Mouse (Mus musculus): ENCODE results near the gene Chd6.

DNA sequence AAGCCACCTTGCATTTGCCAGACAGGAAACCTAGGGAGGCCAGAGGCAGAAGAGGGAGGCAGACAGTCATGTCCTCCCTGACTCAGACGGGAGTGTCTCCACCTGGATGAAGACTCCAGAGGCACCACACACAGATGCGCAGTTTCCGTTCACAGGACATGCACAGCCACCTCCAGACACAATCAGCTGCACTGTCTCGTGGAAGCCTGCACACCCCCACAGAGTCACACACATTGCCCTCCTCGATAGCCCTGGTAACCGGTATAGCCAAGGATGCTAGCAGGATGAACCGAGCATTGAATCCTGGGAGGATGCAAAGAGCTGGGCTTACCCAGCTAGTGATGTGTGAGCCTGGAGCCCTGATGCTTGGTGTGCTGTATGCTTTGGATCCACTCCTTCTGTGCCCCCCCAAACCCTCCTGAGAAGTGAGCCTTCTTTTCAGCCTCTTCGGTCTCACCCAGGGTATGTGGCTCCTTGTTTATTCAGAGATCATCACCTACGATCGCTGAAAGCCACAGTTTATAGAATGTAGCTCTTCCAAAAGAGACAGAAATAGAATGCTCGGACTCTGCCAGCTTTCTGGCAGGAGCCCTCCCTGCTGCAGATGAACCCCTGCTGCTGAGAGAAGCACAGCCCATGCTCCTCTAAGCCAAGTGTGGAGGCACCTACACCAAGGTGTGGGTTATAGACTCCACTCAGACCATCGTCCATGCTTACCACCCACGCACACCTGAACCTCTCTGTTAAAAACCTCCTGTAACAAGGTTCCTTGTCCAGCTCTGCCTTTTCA, 192.9 kb downstream of the Chd6 start:
- TF ChIP-seq POLR2A (IDR thresholded peaks at IDR 0.05; ENCODE audit: insufficient read depth, low read depth, low read length) (no peak), CTCF (IDR thresholded peaks at IDR 0.05) (no peak), EP300 (IDR thresholded peaks at IDR 0.05; ENCODE audit: insufficient read depth, low read depth, low read length) (no peak)

Data from heart, adult 2 months (tissue).